Comparison of ENCODE assay signal across 12 mouse cellular contexts in genomic region chr12:70714281-70714679, GRCm38 (mm10).
A peak's percentile ranks its signal among the peaks of the same experiment; 100 is the strongest.
DNase-seq lines count a peak whose midpoint lies in the region; ATAC-seq and TF ChIP-seq lines count a peak whose summit lies in the region.
"Had no signal": no experiment of that assay in that cellular context is flagged by ENCODE, and none has a peak within 500 bp of the region (broad histone marks: within the 10 kb centered on the region; RNA-seq: fewer than 3 reads in every experiment).

No protein-coding gene starts in this region.

- H3K9ac ChIP-seq in lung, embryonic 14.5 days = no peak overlapping the region
- H3K9ac ChIP-seq: heart, embryonic 15.5 days; limb, embryonic 12.5 days had no signal

- H3K4me2 ChIP-seq in lung, embryonic 14.5 days = no peak overlapping the region
- H3K4me2 ChIP-seq: heart, embryonic 15.5 days; limb, embryonic 12.5 days had no signal

- ATAC-seq in lung, embryonic 14.5 days (ENCODE audit: insufficient read depth) = no peak
- ATAC-seq: forebrain, embryonic 16.5 days; midbrain, embryonic 16.5 days had no signal

- 0 out of 2 replicates have a peak, but pooled peaks have one; percentile 18 for TF ChIP-seq POLR2A in cortical plate, adult 2 months (IDR thresholded peaks at IDR 0.05; ENCODE audit: extremely low read depth, insufficient read depth, low read length)

- peak; percentile 5 for DNase-seq in lung, embryonic 14.5 days
- DNase-seq in lung, postnatal 10 days = no peak
- DNase-seq in layer of hippocampus, adult 9-11 months = peak; percentile 69
- peak; percentile 47 to 50 for DNase-seq in right cerebral cortex, postnatal 10 days (ENCODE audit: low spot score in 2 of 2)
- DNase-seq in T-cell, adult 2 months (ENCODE audit: low spot score) = no peak
- DNase-seq in spleen, postnatal 14 days (ENCODE audit: low spot score in 2 of 2) = no peak
- DNase-seq: thymus, postnatal 36 days had no signal

- no peaks in the 10 kb centered on the region for H3K9me3 ChIP-seq in lung, embryonic 14.5 days (ENCODE audit: low read depth, low read length)
- H3K9me3 ChIP-seq: heart, embryonic 15.5 days; limb, embryonic 12.5 days had no signal

- TF ChIP-seq CTCF in lung, embryonic 14.5 days (IDR thresholded peaks at IDR 0.05; ENCODE audit: low read depth) = no peak
- no peak for TF ChIP-seq CTCF in cortical plate, adult 2 months (IDR thresholded peaks at IDR 0.05; ENCODE audit: extremely low read depth, insufficient read depth, low read length)

- H3K4me1 ChIP-seq in lung, embryonic 14.5 days (ENCODE audit: insufficient read depth) = peaks cover 22% of the 10 kb centered on the region
- H3K4me1 ChIP-seq in cortical plate, adult 2 months (ENCODE audit: control insufficient read depth, insufficient read depth, low read length) = peaks cover 10% of the 10 kb centered on the region

- H3K36me3 ChIP-seq in lung, embryonic 14.5 days (ENCODE audit: insufficient read depth) = no peaks in the 10 kb centered on the region
- H3K36me3 ChIP-seq: heart, embryonic 15.5 days; limb, embryonic 12.5 days had no signal

- H3K4me3 ChIP-seq in lung, embryonic 14.5 days (ENCODE audit: low read depth, low read length) = no peak overlapping the region
- no peak overlapping the region for H3K4me3 ChIP-seq in cortical plate, adult 2 months (ENCODE audit: insufficient read depth, low read length)
- H3K4me3 ChIP-seq: heart, embryonic 15.5 days; limb, embryonic 12.5 days had no signal

- H3K27ac ChIP-seq in lung, embryonic 14.5 days (ENCODE audit: low read depth) = no peak overlapping the region
- H3K27ac ChIP-seq in cortical plate, adult 2 months (ENCODE audit: insufficient read depth, low read length) = peak overlapping the region; percentile 81
- H3K27ac ChIP-seq: heart, embryonic 15.5 days; limb, embryonic 12.5 days had no signal

- 67% methylated on average over 11 of the region's 11 CpGs for WGBS in lung, embryonic 14.5 days

- no peaks in the 10 kb centered on the region for H3K27me3 ChIP-seq in lung, embryonic 14.5 days (ENCODE audit: insufficient read depth, low read length)
- H3K27me3 ChIP-seq: heart, embryonic 15.5 days; limb, embryonic 12.5 days had no signal

Comparison
In these comparisons a context has a peak if more than half of its experiments do, and no peak if none do; other contexts are left out.
1. DNase-seq: peak in lung, embryonic 14.5 days (single experiment), layer of hippocampus, adult 9-11 months (single experiment) and right cerebral cortex, postnatal 10 days (2 of 2); none in lung, postnatal 10 days (single experiment), T-cell, adult 2 months (single experiment) and spleen, postnatal 14 days (0 of 2).